Mouse (Mus musculus) thymus, postnatal 10 days (tissue): ENCODE measurements around the gene Sctr.

Source experiments
- DNase-seq, 2 experiments: peaks; one replicate each; pipeline ENCODE4 v3.0.0; 2021; ENCODE audit warnings: low spot score in 2 of 2

Gene Sctr

DNA sequence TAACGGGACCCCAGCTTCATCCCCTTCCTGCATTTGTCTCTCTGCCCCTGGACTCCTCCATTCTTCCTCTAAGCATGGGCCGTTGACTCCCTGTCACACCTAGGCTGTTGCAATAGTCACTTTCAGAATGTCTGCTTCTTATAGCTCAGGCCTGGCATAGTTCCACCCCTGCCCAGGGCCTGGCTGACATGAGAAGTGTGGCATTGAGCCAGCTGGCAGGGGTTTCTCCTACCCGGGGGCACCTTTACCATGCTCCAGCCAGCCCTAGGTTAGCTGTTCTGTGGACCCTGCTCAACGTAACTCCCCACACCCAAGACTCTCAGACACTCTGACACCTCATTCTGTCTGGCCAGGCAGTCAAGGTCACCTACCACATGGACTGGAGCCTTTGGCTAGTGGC, 21.0 kb downstream of the Sctr start:
- DNase-seq = no peak

DNA sequence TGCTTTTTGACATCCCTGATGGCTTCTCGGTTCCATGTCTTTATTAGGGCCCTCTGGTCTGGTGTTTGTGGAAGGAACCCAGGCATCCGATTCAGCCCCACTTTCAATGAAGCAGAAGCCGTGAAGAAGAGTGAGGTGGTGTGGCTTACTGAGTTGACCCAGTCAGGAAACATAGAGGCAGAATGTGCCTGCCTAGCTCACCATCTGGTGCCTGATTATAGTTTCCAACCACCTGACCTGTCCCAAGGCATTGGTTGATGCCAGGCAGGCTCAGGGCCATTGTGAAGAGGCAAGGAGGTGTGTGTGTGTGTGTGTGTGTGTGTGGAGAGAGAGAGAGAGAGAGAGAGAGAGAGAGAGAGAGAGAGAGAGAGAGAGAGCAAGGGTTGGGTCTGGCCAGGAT, 23.8 kb downstream of the Sctr start:
- no peak for DNase-seq

DNA sequence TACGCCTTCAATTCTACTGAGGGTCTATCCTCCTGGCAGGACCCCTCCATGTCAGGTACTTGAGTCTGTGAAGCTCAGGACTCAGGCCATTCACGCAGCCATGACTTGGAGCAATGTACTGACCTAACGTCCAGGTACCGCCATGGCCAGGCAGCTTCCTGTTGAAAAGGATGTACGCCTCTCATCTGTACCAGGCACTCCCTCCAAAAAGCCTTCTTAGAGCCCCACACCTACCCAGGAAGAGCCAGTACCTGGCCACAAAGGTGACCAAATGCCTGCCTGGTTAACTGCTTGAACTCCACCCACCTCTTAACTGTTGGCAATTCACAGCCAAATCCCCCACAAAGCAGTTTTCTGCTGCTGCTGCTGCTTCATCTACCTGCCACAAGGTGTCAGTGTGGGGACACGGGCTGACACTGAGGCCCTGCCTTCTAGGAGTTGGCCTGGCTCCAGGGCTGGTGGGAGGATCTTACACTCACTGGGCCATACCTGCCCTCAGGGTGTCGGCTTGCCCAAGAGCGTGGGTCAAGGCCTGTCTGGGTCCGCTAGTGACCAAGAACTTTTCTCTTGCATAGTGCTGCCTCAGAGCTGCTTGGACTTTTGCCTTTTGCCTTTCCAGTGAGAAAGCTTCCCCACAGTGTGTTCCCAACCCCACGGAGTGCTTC, 26.2 kb downstream of the Sctr start:
- DNase-seq = peak; percentile 15 to 49

DNA sequence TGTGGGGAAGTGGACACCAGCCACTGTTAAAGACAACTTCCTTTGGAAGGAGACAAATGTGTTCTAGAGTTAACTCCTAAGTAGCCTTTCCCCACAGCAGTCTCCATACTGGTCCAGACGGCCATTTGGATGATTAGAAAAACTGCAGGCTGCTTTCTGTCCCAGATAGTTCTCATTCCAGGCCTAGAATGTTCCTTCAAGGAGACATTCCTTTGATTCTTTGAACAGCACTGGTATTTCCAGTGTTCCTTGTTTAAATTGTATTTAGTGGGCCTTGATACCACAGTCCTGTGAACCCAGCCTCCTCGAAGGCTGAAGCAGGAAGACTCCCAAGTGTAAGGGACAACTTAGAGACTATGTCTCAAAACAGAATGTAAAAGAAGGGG, 26.8 kb downstream of the Sctr start:
- DNase-seq = no peak

DNA sequence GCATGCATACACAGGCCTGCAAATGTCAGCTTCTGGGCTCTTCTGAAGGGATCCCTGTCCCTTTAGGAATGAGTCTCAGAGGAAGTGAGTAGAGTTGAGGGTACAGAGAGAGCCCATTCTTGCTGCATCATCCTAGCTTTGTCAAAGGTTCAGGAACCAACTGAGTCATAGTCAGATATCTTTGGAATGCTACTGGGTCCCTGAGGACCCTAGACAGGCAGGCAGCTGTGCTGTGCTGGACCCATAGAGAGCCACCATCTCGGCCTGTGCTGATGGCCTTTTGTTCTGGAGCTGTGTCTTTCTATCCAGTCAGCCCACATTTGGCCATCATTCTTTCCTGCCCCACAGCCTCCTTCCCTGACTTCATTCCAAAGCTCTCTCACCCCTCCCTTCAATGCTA, 28.1 kb downstream of the Sctr start:
- DNase-seq = no peak

DNA sequence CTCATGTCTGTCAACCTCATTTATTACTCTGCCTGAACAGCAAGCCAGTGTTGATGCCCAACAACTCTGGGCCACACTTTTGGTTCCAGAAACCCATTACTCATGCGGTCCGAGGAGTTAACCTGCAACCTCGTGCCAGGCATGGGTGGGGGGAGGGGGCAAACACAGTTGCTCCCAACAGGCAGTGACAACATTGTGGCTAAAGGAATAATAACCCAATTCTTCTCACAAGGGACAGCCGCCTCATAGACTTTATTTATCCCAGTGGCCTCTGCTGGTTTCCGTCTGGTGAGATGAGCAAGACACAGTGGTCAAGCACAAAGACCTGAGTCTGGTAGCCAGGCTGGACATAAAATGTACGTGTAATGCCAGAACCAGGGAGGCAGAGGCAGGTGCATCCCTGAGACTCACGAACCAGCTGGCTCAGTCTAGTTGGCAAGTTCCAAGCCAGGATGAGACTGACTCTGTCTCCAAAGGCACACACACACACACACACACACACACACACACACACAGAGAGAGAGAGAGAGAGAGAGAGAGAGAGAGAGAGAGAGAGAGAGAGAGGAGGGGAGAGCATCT, 28.9 kb downstream of the Sctr start:
- DNase-seq = no peak

DNA sequence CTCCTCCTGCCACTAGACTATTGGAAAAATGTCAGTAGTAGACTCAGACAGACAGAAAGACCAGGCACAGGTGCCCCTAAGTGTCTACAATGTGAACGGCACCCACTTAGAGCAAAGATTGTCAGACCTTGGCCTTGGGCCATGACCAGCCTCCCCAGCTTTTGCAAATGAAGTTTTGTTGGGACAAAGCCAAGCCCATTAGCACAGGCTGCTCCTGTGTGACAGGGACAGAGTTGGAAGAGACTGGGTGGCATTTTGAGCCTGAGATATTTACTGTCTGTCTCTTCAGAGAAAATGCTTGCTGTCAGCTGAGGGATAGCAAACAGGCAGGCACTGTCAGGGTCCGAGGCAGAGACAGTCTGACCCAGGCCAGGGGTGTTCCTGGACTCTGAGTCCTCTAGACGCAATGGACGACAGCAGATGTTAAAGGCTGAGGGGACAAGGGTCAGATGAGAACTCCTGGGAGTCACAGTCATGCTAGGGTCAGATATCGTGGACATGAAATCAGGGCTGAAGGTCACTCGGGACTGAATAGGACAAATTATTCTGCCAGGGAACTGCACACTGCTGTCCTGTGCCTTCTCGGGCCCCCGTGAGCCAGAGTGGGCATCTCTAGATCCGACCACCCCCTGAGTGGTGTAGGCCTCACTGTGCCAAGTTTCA, 30.5 kb downstream of the Sctr start:
- DNase-seq = no peak

DNA sequence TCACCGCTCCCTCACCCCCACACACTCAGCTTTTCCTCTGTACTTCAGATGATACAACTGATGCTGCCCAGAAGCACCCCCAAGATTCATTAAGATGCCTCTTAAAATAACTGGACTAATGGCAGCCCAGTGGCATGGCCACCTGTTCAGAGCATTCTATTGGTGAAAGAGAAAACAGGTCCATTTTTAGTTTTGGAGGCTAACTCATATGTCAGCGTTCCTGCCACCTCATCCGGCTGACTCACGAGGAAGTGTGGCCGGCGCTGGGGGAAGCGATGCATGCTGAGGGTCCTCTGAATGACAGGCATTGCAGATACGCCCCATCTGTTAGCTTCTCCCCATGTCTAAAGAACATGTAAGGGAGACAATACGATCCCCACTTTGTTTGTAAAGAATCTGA, 31.9 kb downstream of the Sctr start:
- no peak for DNase-seq

DNA sequence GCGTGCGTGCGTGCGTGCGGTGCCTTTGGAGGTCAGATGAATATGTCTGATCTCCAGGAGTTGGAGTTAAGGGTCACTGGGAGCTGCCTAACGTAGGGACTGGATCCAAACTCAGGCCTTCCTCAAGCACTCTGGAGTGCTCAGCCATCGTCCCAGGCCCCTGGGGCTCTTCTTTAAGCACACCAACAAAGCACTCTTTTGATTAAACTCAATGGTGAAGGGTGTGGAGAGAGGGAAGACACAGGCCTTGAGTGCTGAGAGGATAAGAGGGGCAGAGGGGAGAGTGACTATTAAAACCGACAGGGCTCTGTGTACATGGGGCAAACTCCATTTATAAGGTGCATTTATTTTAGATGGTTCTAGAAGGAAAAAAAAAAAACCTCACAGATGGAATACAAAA, 35.7 kb downstream of the Sctr start:
- DNase-seq = no peak

DNA sequence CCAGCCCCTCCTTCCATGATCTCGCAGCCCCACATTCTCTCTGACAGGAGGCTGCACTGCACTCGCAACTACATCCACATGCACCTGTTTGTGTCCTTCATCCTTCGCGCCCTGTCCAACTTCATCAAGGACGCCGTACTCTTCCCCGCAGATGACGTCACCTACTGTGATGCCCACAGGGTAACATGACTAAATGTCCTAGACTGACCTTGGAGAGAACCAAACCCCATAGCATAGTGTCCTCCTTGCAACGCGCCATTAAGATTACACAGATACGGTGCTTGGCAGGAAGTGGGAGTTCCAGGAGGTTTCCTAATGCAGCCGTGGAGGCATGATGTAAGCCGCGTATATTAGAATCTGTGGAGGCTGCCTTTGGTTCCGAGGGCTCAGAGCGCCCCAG, 37.9 kb downstream of the Sctr start:
- DNase-seq = no peak

DNA sequence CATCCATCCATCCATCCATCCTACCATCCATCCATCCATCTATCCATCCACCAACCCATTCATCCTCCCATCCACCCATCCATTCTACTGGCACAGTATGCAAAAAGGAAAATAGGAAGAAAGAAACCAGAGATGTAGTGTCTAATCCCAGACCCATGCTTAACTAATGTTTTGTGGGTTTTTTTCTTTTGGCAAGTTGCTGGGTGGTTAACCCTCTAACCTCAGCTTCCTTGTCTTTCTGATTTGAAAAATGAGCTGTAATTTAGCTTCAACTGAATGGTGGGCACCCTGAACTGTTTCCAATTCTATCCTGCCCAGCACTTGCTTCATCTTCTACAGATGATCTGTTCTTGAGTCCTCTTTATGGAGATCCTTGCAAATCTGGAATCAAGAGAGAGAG, 40.6 kb downstream of the Sctr start:
- DNase-seq = no peak

DNA sequence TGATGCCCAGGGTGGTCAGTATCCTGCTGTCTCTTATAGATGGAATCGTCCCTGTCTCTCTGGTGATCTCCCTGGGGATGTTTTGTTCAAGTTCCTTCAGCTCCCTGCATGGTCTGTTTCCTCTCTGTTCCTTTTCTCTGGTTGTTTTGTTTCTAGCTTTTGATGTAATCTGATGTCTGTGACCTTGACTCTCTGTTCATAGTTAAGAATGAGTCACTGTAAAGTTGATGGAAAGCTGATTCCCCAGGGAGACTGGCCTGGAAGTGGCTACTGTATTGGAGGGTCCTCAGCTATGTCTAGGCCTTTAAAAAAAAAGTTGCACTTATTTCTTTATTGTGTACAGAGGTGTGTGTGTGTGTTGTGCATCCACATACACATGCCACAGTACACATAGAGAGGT, 44.4 kb downstream of the Sctr start:
- DNase-seq = no peak

DNA sequence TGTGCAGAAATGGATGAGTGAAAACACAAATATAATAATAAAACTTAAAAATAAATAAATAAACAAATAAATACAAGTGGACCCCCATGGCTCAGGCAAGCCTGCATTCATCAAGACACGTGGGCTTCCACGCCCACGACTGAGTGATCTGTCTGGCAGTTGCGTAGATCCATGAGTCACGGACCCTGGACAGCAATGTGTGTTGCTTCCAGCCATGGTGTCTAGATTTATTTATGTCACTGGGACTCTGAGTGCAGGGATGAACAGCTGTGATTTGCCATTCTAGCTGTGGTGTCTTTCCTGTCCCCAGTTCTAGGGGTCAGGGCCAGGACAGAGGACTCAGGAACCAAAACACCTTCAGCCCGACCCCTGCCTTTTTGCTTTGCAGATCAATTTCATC, 48.3 kb downstream of the Sctr start:
- no peak for DNase-seq

DNA sequence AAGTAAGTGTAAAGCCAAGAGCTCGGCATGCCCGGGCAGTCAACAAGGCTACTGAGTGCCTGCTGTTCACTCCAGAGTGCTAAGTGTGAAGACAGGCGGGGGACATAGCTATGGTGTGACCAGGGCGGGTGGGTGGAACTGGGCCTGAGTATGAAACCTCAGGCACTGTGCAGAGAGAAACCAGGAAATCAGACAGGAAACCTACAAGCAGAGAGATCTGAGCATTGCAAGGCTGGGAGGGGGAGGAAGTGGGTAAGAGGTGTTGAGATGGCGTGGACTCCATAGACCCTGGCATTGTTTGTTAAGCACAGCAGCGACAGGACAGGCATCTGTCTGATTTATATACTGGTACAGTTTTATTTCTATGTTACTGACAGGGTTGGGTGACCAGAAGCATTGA, 48.8 kb downstream of the Sctr start:
- peak in 1 of 2 experiments; percentile 10 for DNase-seq

DNA sequence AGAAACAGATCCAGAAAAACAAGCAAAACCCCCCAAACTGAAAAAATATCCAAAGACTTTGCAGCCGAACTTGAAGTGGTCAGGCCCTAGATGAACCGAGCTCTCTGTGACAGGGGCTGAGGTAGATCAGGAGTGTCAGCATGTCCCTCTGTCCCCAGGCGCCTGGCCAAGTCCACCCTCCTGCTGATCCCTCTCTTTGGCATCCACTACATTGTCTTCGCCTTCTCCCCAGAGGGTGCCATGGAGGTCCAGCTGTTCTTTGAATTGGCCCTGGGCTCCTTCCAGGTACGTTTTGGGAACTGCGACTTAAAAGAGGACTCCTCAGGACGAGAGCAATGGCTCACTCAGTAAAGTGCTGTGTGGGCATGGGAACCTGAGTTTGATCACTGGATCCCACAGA, 49.5 kb downstream of the Sctr start:
- DNase-seq = no peak

DNA sequence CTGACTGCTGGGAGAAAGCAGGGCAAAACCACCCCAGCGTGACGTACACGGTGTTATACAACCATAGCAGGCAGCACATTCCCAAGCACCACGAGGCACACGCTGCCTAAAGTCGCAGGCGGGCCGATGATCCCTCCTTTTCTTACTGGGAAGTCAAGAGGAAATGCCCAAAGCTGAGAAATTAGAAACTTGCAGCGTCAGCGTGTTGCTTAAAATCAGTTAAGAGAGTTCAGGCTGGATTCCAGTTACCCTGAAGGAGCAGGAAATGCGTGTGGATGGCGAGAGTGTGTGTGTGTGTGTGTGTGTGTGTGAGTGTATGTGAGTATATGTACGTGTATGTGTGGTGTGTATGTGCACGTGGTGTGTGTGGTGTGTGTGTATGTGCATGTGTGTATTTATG, 50.4 kb downstream of the Sctr start:
- DNase-seq = no peak

DNA sequence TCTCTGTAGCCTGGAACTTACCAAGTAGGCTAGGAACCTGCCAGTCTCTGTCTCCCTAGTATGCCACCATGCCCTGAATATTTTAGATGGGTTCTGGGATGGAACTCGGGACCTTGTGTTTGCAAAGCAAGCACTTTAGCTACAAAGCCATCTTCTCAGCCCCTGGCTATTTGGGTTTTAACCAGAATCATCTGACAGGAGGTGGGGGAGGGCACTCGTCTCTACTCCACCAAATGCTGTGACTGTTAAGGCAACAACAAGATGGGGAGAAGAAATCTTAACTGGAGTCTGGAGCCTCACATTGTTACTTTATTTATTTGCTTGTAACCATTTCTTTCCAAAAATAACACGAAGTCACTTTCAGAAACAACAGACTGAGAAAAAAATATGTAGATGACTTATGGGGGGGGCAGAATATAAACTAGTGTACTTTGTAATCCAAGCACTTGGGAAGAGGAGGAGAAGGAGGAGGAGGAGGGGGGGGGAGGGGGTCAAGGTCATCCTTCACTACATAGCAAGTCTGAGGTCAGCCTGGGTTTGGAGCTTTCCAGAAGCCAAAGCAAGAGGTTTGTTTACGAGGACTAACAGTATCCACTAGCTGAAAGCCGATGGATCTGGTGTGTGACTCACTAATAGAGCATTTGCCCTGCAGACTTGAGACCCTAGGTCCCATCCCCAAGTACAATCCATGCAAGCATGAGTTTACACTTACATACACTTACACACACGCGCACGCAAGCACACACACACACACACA, 51.2 kb downstream of the Sctr start:
- no peak for DNase-seq

DNA sequence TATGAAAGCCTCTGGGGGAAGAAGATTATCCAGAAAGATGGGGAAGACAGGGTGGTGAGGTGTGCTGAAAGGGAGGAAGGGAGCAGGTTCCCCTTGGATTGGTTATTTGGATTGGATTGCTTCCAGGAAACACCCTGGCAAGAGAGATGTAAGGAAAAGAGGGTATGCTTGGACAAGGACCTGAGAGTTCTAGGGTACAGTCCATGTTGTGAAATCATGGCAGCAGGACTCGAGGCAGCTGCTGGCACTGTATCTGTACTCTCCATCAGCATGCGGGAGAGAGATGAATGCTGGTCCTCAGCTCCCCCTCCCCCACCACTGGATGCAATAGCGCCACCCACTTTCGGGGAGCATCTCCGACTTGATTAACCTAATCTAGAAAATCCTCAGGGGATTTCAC, 54.0 kb downstream of the Sctr start:
- DNase-seq = no peak

DNA sequence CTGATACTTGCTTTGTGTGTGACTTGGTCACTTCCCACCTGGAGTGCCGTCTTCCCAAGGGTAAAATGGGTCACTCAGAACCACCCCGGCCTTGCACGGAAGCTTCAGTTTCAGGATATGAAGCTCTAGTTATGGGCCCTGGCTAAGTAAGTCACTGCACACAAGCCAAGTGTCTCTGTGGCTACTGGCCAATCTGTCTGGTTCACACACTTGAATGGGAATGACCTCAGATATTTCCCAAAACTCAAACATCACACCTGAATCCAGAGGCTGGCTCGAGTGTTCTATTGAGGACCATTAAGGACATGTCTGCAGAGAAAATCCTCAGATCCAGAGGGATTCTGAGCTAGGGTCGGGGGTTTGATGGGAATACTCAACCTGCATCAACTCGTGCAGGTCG, 55.5 kb downstream of the Sctr start:
- no peak for DNase-seq

DNA sequence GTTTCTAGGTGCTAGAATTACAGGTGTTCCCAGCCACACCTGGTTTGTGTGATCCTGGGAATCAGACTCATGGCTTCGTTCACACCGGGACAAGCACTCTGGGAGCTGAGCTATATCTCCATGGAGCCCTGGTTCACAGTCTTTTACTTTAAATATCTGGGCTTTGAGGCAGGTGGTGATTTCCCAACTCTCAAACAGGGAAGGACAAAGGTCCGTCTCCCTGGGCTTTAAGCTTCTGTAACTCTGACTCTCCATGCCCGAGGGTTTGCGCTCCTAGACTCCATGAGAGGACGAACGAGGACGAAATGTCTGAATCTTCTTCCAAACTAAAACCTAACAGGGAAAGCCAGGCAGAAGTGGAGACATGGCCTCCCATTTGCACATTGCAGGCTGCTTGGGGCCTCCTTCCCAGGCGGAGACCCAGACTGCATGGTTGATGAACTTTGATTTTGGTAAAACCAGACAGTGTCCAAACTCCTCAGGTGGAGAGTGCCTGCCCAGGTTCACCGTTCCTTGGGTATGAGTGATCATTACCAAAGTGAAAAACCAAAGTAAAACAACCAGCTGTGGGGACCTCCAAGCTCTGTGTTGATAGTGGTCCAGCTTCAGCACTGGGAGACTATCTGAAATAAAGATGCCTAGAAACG, 57.5 kb downstream of the Sctr start:
- DNase-seq = no peak

DNA sequence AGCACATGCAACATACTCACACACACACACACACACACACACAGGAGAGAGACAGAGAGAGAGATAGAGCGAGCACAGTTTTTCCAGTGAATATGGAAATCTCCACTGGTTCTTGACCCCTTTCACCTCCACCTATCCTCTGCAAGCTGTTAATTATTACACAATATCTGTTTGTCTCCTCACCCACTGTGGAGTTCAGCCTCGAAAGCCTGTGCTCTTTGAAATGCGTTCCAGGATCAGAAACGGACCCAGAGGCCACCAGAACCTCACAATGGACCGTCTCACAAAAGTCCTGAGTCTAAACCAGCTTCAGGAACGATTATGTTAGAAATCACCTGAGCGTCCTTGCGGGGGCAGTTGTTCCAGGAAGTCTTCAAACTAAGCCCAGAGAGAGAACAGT, 59.5 kb downstream of the Sctr start:
- DNase-seq = no peak

DNA sequence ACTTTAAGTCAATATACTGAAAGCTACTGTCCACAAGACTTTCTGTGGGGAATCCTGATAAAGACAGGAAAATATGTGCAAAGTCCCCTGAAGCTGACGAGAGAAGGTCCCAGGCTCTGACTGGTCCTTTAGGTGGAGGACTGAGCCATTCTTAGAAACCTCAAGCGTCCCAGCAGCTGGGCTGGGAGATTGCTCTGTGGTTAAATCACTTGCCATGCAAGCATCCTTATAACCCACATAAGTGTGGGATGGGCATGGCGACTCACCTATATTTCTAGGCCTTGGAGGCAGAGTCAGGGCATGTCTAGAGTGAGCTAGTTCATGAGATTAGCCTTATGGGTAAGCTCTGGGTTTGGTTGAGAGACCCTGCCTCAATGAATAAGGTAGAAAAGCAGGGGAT, 59.9 kb downstream of the Sctr start:
- DNase-seq = no peak
